Mouse (Mus musculus) erythroblast, embryonic 14.5 days (primary cell): ENCODE results near the gene Ppp3ca. TPM values are rescaled to one million over a fixed set of nuclear protein-coding genes. Genes with fewer than 3 reads are reported as not detected.

ENCODE experiments used
- H3K27me3 ChIP-seq: 2 replicates; pipeline ENCODE4 v1.6.1; 2012; ENCODE audit warnings: inconsistent platforms; ENCODE audit not compliant: control insufficient read depth
- H3K36me3 ChIP-seq: 2 replicates; pipeline ENCODE4 v1.6.1; 2012; ENCODE audit warnings: mild to moderate bottlenecking, inconsistent platforms; ENCODE audit not compliant: control insufficient read depth
- H3K4me1 ChIP-seq: 2 replicates; pipeline ENCODE4 v1.6.1; 2012; ENCODE audit warnings: inconsistent platforms; ENCODE audit not compliant: control insufficient read depth
- H3K4me3 ChIP-seq: replicated peaks from 2 replicates; pipeline ENCODE3; 2012; ENCODE audit warnings: moderate library complexity, mild to moderate bottlenecking, inconsistent platforms
- H3K9me3 ChIP-seq: 2 replicates; pipeline ENCODE4 v1.6.1; 2012; ENCODE audit warnings: low read length, inconsistent platforms, mixed read lengths; ENCODE audit not compliant: control insufficient read depth
- GATA1 ChIP-seq: IDR thresholded peaks from 2 replicates; pipeline ENCODE4 v1.6.1; 2012; ENCODE audit warnings: low read length, inconsistent platforms, mixed read lengths
- TAL1 ChIP-seq: IDR thresholded peaks from 3 replicates; pipeline ENCODE4 v1.6.1; 2012; ENCODE audit warnings: low read length, inconsistent platforms, mixed read lengths
- polyA plus RNA-seq: library from polyadenylated mRNA; stranded (reverse); fragments of >175 nt; gene quantifications from 2 replicates; pipeline ENCODE4 v1.2.3, GENCODE M21; 2012

The Ppp3ca gene
- polyA plus RNA-seq, 1 experiment: 0.70 TPM

- Histone ChIP-seq H3K27me3 (no peaks in the 10 kb centered on the region), H3K4me1 (no peaks in the 10 kb centered on the region), H3K4me3 (no peak overlapping the region), H3K36me3 (no peaks in the 10 kb centered on the region), H3K9me3 (no peaks in the 10 kb centered on the region)
- TF ChIP-seq GATA1 (no peak), TAL1 (no peak)
Observed at GRCm38 (mm10) chr3:136805897-136806296, 136.0 kb downstream of the Ppp3ca start.

- Histone ChIP-seq H3K4me3 (no peak overlapping the region), H3K4me1 (no peaks in the 10 kb centered on the region), H3K27me3 (no peaks in the 10 kb centered on the region), H3K36me3 (no peaks in the 10 kb centered on the region), H3K9me3 (no peaks in the 10 kb centered on the region)
- TF ChIP-seq GATA1 (no peak), TAL1 (no peak)
Observed at GRCm38 (mm10) chr3:136810271-136810670, 140.3 kb downstream of the Ppp3ca start.

GRCm38 (mm10) chr3:136812162-136812561 lies 142.2 kb downstream of the Ppp3ca start:
- Histone ChIP-seq H3K9me3 (no peaks in the 10 kb centered on the region), H3K27me3 (no peaks in the 10 kb centered on the region), H3K4me3 (no peak overlapping the region), H3K4me1 (no peaks in the 10 kb centered on the region), H3K36me3 (no peaks in the 10 kb centered on the region)
- no peak for TF ChIP-seq GATA1
- TF ChIP-seq TAL1: no peak

GRCm38 (mm10) chr3:136812791-136813190 lies 142.9 kb downstream of the Ppp3ca start:
- Histone ChIP-seq H3K4me3 (no peak overlapping the region), H3K27me3 (no peaks in the 10 kb centered on the region), H3K36me3 (no peaks in the 10 kb centered on the region), H3K4me1 (no peaks in the 10 kb centered on the region), H3K9me3 (no peaks in the 10 kb centered on the region)
- TF ChIP-seq TAL1: no peak
- no peak for TF ChIP-seq GATA1

GRCm38 (mm10) chr3:136813886-136814285 lies 144.0 kb downstream of the Ppp3ca start:
- no peaks in the 10 kb centered on the region for H3K27me3 ChIP-seq
- H3K36me3 ChIP-seq: no peaks in the 10 kb centered on the region
- TF ChIP-seq TAL1 (no peak), GATA1 (no peak)
- H3K9me3 ChIP-seq: no peaks in the 10 kb centered on the region
- no peak overlapping the region for H3K4me3 ChIP-seq
- no peaks in the 10 kb centered on the region for H3K4me1 ChIP-seq

- Histone ChIP-seq H3K27me3 (no peaks in the 10 kb centered on the region), H3K9me3 (no peaks in the 10 kb centered on the region), H3K4me1 (no peaks in the 10 kb centered on the region), H3K4me3 (no peak overlapping the region), H3K36me3 (no peaks in the 10 kb centered on the region)
- TF ChIP-seq TAL1 (no peak), GATA1 (no peak)
Observed at GRCm38 (mm10) chr3:136814916-136815315, 145.0 kb downstream of the Ppp3ca start.

GRCm38 (mm10) chr3:136816319-136816718 lies 146.4 kb downstream of the Ppp3ca start:
- H3K4me3 ChIP-seq: no peak overlapping the region
- no peaks in the 10 kb centered on the region for H3K36me3 ChIP-seq
- H3K27me3 ChIP-seq: no peaks in the 10 kb centered on the region
- no peaks in the 10 kb centered on the region for H3K9me3 ChIP-seq
- H3K4me1 ChIP-seq: no peaks in the 10 kb centered on the region
- TF ChIP-seq TAL1 (no peak), GATA1 (no peak)

- no peaks in the 10 kb centered on the region for H3K9me3 ChIP-seq
- H3K4me3 ChIP-seq: no peak overlapping the region
- H3K36me3 ChIP-seq: no peaks in the 10 kb centered on the region
- TF ChIP-seq TAL1: no peak
- no peak for TF ChIP-seq GATA1
- H3K4me1 ChIP-seq: no peaks in the 10 kb centered on the region
- no peaks in the 10 kb centered on the region for H3K27me3 ChIP-seq
Observed at GRCm38 (mm10) chr3:136818997-136819396, 149.1 kb downstream of the Ppp3ca start.

- H3K4me1 ChIP-seq: no peaks in the 10 kb centered on the region
- no peak for TF ChIP-seq TAL1
- TF ChIP-seq GATA1: no peak
- H3K27me3 ChIP-seq: no peaks in the 10 kb centered on the region
- no peaks in the 10 kb centered on the region for H3K36me3 ChIP-seq
- H3K4me3 ChIP-seq: no peak overlapping the region
- H3K9me3 ChIP-seq: no peaks in the 10 kb centered on the region
Observed at GRCm38 (mm10) chr3:136821039-136821438, 151.1 kb downstream of the Ppp3ca start.

GRCm38 (mm10) chr3:136821993-136822392 lies 152.1 kb downstream of the Ppp3ca start:
- no peaks in the 10 kb centered on the region for H3K9me3 ChIP-seq
- TF ChIP-seq GATA1: no peak
- TF ChIP-seq TAL1: no peak
- H3K36me3 ChIP-seq: no peaks in the 10 kb centered on the region
- H3K27me3 ChIP-seq: no peaks in the 10 kb centered on the region
- no peak overlapping the region for H3K4me3 ChIP-seq
- H3K4me1 ChIP-seq: no peaks in the 10 kb centered on the region
